Mouse (Mus musculus) myocyte (in vitro differentiated cells): Measurements from ENCODE around the gene Crybg1.

Experiments used
- CEBPB ChIP-seq: IDR thresholded peaks from 2 replicates; pipeline ENCODE4 v1.6.1; 2011; ENCODE audit warnings: mild to moderate bottlenecking, moderate library complexity; ENCODE audit not compliant: poor library complexity, insufficient read depth, severe bottlenecking
- E2F4 ChIP-seq: IDR thresholded peaks from one replicate; pipeline ENCODE4 v1.6.1; 2011; ENCODE audit warnings: mild to moderate bottlenecking, control low read depth, moderate library complexity; ENCODE audit not compliant: insufficient read depth
- POLR2A ChIP-seq: IDR thresholded peaks from one replicate; pipeline ENCODE4 v1.6.1; 2011; ENCODE audit warnings: low read depth, mild to moderate bottlenecking, control low read depth, moderate library complexity; ENCODE audit not compliant: insufficient read length

DNA sequence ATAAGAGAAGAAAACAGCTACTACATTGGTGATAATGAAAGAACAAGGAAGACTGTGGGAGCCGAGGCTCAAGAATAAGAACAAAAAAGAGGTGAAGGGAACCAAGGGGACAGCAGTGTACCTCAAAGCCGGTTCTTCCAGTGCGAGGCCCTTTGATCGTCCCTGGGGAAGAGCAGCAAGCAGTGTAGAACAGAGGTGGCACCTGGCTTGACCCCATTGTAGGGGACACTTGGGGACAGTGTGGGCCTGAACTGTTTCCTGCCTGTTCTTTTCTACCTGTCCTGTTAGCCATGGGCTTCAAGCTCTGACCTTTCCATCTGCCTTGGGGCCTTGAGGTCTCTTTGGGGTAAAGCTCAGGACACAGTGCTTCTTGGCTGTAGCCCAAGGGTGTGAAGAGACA, 85.7 kb downstream of the Crybg1 start:
- TF ChIP-seq POLR2A (no peak), E2F4 (no peak), CEBPB (no peak)
